Mouse (Mus musculus) limb, embryonic 15.5 days (tissue): Measurements from ENCODE around the gene Rgs8. TPM values are rescaled to one million over a fixed set of nuclear protein-coding genes. Genes with fewer than 3 reads are reported as not detected.
A peak's percentile ranks its signal among the peaks of the same experiment; 100 is the strongest.

Experiments
- ATAC-seq: fragments of 200-750 bp; cut with Nextera tagmentation; 2 replicates; pipeline ENCODE4 v1.8.0; 2017; ENCODE audit warnings: low read depth, moderate TSS enrichment; ENCODE audit not compliant: insufficient number of reproducible peaks, low FRiP score, low TSS enrichment
- H3K27ac ChIP-seq: fragments of 300-500 bp; sonication (generic); 2 replicates; pipeline ENCODE4 v1.5.1; 2015; ENCODE audit warnings: moderate library complexity, mild to moderate bottlenecking, inconsistent platforms
- H3K27me3 ChIP-seq: fragments of 300-500 bp; sonication (generic); 2 replicates; pipeline ENCODE4 v1.6.1; 2015; ENCODE audit warnings: inconsistent platforms
- H3K36me3 ChIP-seq: fragments of 300-500 bp; sonication (generic); 2 replicates; pipeline ENCODE4 v1.6.1; 2015; ENCODE audit warnings: inconsistent platforms
- H3K4me1 ChIP-seq: fragments of 300-500 bp; sonication (generic); 2 replicates; pipeline ENCODE4 v1.6.1; 2015; ENCODE audit warnings: inconsistent platforms
- H3K4me2 ChIP-seq: fragments of 300-500 bp; sonication (generic); 2 replicates; pipeline ENCODE4 v1.6.1; 2015; ENCODE audit warnings: mild to moderate bottlenecking, inconsistent platforms
- H3K4me3 ChIP-seq: fragments of 300-500 bp; sonication (generic); 2 replicates; pipeline ENCODE4 v1.5.1; 2015; ENCODE audit warnings: mild to moderate bottlenecking, inconsistent platforms
- H3K9ac ChIP-seq: fragments of 300-500 bp; sonication (generic); 2 replicates; pipeline ENCODE4 v1.6.1; 2015; ENCODE audit warnings: inconsistent platforms
- H3K9me3 ChIP-seq: fragments of 300-500 bp; sonication (generic); 2 replicates; pipeline ENCODE4 v1.6.1; 2016; ENCODE audit warnings: inconsistent platforms
- WGBS: fragments of 180-500 bp; shearing (Covaris S2); methylation state at CpG from one replicate; pipeline ENCODE4 v1.1.7; 2015; 5-methylcytosine and 5-hydroxymethylcytosine counted together
- polyA plus RNA-seq: library from polyadenylated mRNA; unstranded; fragments of >200 nt; fragmentation: Nextera tagmentation; extraction: Ambion mirVana; gene quantifications from 2 replicates; pipeline ENCODE4 v1.2.1, GENCODE M21; 2015

The Rgs8 gene
- polyA plus RNA-seq, 1 experiment from 2014 or later = 0.91 TPM

DNA sequence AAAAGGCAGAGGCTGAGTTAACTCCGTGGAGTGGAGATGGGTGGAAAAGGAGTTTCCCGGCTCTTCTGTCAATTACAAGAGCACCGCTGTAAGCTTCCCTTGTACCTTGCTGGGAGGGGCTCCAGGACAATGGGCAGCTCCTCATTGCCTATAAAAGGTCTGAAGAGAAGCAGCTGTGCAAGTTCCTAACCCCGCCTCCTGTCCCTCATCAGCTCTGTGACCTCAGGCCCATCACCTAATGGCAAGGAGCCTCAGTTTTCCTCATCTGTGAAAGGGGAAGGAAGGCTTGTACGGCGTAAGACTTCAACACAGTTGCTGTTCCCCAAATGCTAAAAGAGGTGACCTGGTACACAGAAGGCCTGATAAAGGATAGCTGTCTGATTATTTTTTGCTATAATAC, 24.8 kb downstream of the Rgs8 start:
- WGBS = 55% methylated on average over 6 of the region's 6 CpGs
- no peak for ATAC-seq

DNA sequence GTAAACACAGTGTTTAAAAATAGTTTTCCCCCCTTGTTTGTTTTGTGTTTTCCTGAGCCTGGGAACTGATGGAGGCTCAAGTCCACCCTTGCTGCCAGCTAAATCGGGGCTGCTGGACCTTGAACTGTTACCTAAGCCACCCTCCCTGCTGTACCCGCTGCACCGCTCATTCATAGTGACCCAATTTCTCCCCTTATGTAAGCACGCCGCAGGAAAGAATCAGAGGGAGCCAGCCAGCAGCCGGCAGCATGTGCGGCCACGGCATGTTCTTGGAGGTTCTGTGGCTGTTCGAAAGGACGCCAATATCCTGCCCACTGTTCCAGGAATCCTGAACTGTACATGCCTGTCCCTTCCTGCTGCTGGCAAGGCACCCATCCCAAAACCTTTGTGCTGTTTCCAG, 26.3 kb downstream of the Rgs8 start:
- ATAC-seq = no peak; the same call in 1 of the 2 replicates
- Histone ChIP-seq H3K9ac (no peak overlapping the region), H3K36me3 (no peaks in the 10 kb centered on the region), H3K27me3 (no peaks in the 10 kb centered on the region), H3K27ac (no peak overlapping the region), H3K9me3 (no peaks in the 10 kb centered on the region), H3K4me1 (peaks cover 22% of the 10 kb centered on the region), H3K4me3 (no peak overlapping the region), H3K4me2 (0 out of 2 replicates have a peak overlapping the region, but pooled peaks have one; percentile 5)
- 35% methylated on average over 10 of the region's 10 CpGs for WGBS

More for the DNA sequence above, 24.8 kb downstream of the Rgs8 start:
- Histone ChIP-seq H3K9ac (no peak overlapping the region), H3K4me2 (no peak overlapping the region), H3K36me3 (no peaks in the 10 kb centered on the region), H3K4me1 (peaks cover 19% of the 10 kb centered on the region), H3K4me3 (no peak overlapping the region), H3K9me3 (no peaks in the 10 kb centered on the region), H3K27ac (no peak overlapping the region), H3K27me3 (no peaks in the 10 kb centered on the region)

DNA sequence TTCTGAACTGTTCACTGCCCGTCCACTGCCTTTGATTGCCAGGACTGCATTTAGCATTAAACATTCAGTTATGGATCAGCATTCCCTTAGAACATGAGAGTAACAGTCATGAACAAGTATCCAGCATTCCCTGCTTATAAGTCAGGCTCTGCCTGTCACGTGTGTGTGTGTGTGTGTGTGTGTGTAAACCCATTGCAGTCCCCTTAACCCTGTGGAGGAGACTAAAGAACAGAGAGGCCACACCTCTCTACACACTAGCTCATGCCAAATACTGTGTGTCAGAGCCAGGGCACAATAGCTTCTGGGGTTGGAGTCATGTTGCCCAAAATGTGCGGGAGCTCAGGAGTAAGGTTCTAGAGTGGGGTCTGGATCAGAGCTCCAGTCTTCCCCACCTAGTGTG, 26.8 kb downstream of the Rgs8 start:
- no peak for ATAC-seq

GRCm38 (mm10) chr1:153680363-153680762, 27.5 kb downstream of the Rgs8 start:
- H3K27me3 ChIP-seq = no peaks in the 10 kb centered on the region
- no peak overlapping the region for H3K9ac ChIP-seq
- H3K4me1 ChIP-seq = peaks cover 22% of the 10 kb centered on the region
- no peaks in the 10 kb centered on the region for H3K36me3 ChIP-seq
- no peak overlapping the region for H3K4me3 ChIP-seq
- 57% methylated on average over 6 of the region's 6 CpGs for WGBS
- H3K4me2 ChIP-seq = no peak overlapping the region
- H3K9me3 ChIP-seq = no peaks in the 10 kb centered on the region
- H3K27ac ChIP-seq = no peak overlapping the region
- no peak for ATAC-seq

More for the DNA sequence above, 26.8 kb downstream of the Rgs8 start:
- 0 out of 2 replicates have a peak overlapping the region, but pooled peaks have one; percentile 4 for H3K27ac ChIP-seq
- 55% methylated on average over 3 of the region's 3 CpGs for WGBS
- H3K4me1 ChIP-seq = peaks cover 22% of the 10 kb centered on the region
- no peak overlapping the region for H3K9ac ChIP-seq
- no peaks in the 10 kb centered on the region for H3K9me3 ChIP-seq
- no peak overlapping the region for H3K4me3 ChIP-seq
- H3K4me2 ChIP-seq = no peak overlapping the region
- no peaks in the 10 kb centered on the region for H3K36me3 ChIP-seq
- no peaks in the 10 kb centered on the region for H3K27me3 ChIP-seq

- no peak for ATAC-seq
- no peak overlapping the region for H3K9ac ChIP-seq
- WGBS = 75% methylated on average over 2 of the region's 2 CpGs
- no peak overlapping the region for H3K4me2 ChIP-seq
- no peak overlapping the region for H3K4me3 ChIP-seq
- H3K4me1 ChIP-seq = peaks cover 22% of the 10 kb centered on the region
- H3K27ac ChIP-seq = no peak overlapping the region
- H3K9me3 ChIP-seq = no peaks in the 10 kb centered on the region
- H3K27me3 ChIP-seq = no peaks in the 10 kb centered on the region
- H3K36me3 ChIP-seq = no peaks in the 10 kb centered on the region
Observed at GRCm38 (mm10) chr1:153681036-153681435, 28.2 kb downstream of the Rgs8 start.

DNA sequence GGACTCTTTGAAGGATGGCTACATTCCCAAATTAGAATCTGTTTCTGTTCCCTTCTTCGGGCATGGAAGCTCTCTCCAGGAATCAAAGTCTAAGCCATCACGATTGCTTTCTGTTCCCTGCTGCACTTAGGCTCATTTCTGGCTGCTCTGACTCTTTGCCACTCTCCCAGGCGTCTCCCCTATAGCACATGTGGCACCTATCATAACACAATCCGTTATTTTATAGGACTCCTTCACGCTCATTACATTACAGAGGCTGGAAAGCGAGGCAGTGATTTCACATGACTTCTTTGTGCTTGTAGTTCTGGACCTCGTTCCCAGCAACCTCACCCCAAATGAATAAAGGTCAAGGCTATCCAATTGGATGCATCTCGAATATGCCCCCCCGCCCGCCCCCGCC, 30.4 kb downstream of the Rgs8 start:
- H3K27ac ChIP-seq = no peak overlapping the region
- H3K27me3 ChIP-seq = no peaks in the 10 kb centered on the region
- no peak overlapping the region for H3K9ac ChIP-seq
- no peaks in the 10 kb centered on the region for H3K36me3 ChIP-seq
- no peak overlapping the region for H3K4me2 ChIP-seq
- peaks cover 22% of the 10 kb centered on the region for H3K4me1 ChIP-seq
- 36% methylated on average over 11 of the region's 11 CpGs for WGBS
- no peak overlapping the region for H3K4me3 ChIP-seq
- H3K9me3 ChIP-seq = no peaks in the 10 kb centered on the region
- no peak for ATAC-seq

DNA sequence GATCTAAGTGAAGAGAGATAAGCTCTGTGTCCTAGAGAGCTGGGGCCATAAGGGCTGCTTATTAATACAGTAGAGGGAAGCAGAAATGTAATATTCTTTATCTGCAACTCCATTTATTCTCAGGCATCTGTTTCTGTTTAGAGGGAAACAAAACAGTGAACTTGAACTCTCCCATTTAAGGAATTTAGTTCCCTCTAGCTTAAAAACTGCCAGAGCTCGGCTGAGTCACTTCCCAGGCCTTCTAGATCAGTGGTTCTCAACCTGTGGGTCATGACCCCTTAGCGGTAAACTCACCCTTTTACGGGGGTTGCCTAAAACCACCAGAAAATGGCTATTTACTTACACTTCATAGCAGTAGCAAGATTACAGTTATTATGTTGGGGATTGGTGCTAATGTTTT, 32.8 kb downstream of the Rgs8 start:
- Histone ChIP-seq H3K9me3 (no peaks in the 10 kb centered on the region), H3K27me3 (no peaks in the 10 kb centered on the region), H3K4me3 (no peak overlapping the region), H3K4me2 (no peak overlapping the region), H3K4me1 (peaks cover 8% of the 10 kb centered on the region), H3K27ac (no peak overlapping the region), H3K36me3 (no peaks in the 10 kb centered on the region), H3K9ac (no peak overlapping the region)
- ATAC-seq = no peak
- WGBS = 32% methylated on average over 3 of the region's 3 CpGs

GRCm38 (mm10) chr1:153692526-153692925, 39.7 kb downstream of the Rgs8 start:
- Histone ChIP-seq H3K4me3 (no peak overlapping the region), H3K4me1 (no peaks in the 10 kb centered on the region), H3K9me3 (no peaks in the 10 kb centered on the region), H3K9ac (no peak overlapping the region), H3K27ac (no peak overlapping the region), H3K36me3 (no peaks in the 10 kb centered on the region), H3K4me2 (no peak overlapping the region), H3K27me3 (no peaks in the 10 kb centered on the region)
- WGBS = 77% methylated on average over 6 of the region's 6 CpGs
- ATAC-seq = no peak

- WGBS = 89% methylated on average over 6 of the region's 6 CpGs
- no peaks in the 10 kb centered on the region for H3K36me3 ChIP-seq
- no peaks in the 10 kb centered on the region for H3K9me3 ChIP-seq
- H3K27ac ChIP-seq = no peak overlapping the region
- no peak overlapping the region for H3K9ac ChIP-seq
- H3K4me1 ChIP-seq = peaks cover 16% of the 10 kb centered on the region
- no peak for ATAC-seq
- no peak overlapping the region for H3K4me3 ChIP-seq
- no peaks in the 10 kb centered on the region for H3K27me3 ChIP-seq
- no peak overlapping the region for H3K4me2 ChIP-seq
Observed at GRCm38 (mm10) chr1:153694372-153695120, 41.7 kb downstream of the Rgs8 start.

DNA sequence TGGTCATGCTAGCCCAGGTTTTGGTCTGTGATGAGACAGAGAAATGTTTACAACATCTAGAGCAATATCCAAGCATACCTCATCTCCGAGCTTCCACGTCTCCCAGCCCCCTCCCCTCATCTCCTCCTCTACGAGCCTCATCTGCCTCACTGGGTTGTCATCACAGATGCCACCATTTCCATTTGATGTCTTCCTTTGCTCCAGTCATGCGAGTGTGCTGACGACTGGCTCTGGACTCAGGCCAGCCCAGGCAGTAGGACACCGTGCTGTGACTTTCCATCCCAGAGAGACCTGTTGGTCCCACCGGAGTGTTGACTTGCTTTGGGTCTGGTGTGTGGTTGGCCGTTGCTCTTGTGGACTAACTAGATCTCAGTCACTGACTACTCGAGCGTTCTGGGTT, 42.6 kb downstream of the Rgs8 start:
- Histone ChIP-seq H3K4me2 (no peak overlapping the region), H3K9ac (no peak overlapping the region), H3K36me3 (no peaks in the 10 kb centered on the region), H3K9me3 (no peaks in the 10 kb centered on the region), H3K4me3 (no peak overlapping the region), H3K27ac (no peak overlapping the region), H3K27me3 (no peaks in the 10 kb centered on the region), H3K4me1 (peaks cover 16% of the 10 kb centered on the region)
- WGBS = 90% methylated on average over 10 of the region's 10 CpGs
- ATAC-seq = no peak

DNA sequence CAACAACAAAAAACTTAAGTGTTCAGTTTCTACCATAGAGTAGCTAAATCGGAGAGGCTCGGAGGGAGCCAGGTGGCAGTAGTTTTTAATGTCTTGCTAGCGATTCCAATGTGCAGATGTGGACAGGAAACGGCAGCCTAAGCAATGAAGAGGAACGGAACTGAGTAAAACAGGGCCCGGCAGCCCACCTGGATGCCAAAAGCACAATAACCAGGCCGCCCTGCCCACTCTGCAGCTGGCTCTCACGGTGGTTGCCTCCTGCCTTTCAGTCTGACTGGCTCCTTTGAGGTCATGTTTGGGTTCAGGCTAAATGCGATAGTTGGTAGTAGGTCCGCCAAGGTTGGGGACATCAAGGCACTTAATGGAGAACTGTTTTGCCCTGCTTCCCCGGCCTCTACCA, 43.3 kb downstream of the Rgs8 start:
- Histone ChIP-seq H3K36me3 (no peaks in the 10 kb centered on the region), H3K9ac (no peak overlapping the region), H3K4me1 (peaks cover 18% of the 10 kb centered on the region), H3K27ac (no peak overlapping the region), H3K9me3 (no peaks in the 10 kb centered on the region), H3K27me3 (no peaks in the 10 kb centered on the region), H3K4me2 (no peak overlapping the region), H3K4me3 (no peak overlapping the region)
- WGBS = 84% methylated on average over 11 of the region's 11 CpGs
- no peak for ATAC-seq

DNA sequence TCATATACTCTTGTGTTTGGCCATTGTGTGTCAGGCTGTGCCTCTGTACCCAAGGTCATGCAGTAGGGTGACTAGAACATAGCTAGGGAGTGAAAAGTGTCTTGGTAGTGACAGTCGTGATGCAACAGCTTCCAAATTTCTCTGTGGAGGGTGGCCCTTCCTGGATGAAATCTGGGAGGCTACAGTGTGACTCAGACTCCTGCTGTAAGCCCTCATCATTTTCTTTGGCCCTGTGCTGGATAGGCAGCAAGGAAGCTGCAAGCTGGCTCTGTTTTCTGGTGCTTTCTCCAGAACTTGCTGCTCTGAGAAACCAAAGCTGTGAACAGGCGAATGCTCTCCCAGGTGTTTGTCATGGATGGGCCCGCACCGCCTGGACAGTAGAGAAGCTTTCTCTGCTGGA, 43.7 kb downstream of the Rgs8 start:
- ATAC-seq = no peak
- no peak overlapping the region for H3K27ac ChIP-seq
- H3K9me3 ChIP-seq = no peaks in the 10 kb centered on the region
- no peaks in the 10 kb centered on the region for H3K36me3 ChIP-seq
- no peak overlapping the region for H3K4me2 ChIP-seq
- H3K27me3 ChIP-seq = no peaks in the 10 kb centered on the region
- H3K9ac ChIP-seq = no peak overlapping the region
- H3K4me3 ChIP-seq = no peak overlapping the region
- 81% methylated on average over 4 of the region's 4 CpGs for WGBS
- H3K4me1 ChIP-seq = peaks cover 18% of the 10 kb centered on the region
